Mouse (Mus musculus) R1 (cell line): ENCODE results near the gene Gm21863.
"Not testable (repeated sequence)": the region's sequence is repeated elsewhere in the genome, so short reads cannot be mapped to it uniquely, and the experiment has no call there.

Experiments used
- DNase-seq: peaks from one replicate; pipeline ENCODE4 v3.0.0-alpha.2; 2018; ENCODE audit warnings: low read depth, low spot score

Gene Gm21863

GRCm38 (mm10) chr12:19953869-19954555, at the start of gene Gm21863:
Gm21863 (plus strand) TSS chr12:19954505.
- not testable (repeated sequence) for DNase-seq

GRCm38 (mm10) chr12:19928049-19928448, 26.3 kb upstream of the Gm21863 start:
- peak; percentile 85 for DNase-seq
